Mouse (Mus musculus): ENCODE results near the gene Cacna2d3.

DNA sequence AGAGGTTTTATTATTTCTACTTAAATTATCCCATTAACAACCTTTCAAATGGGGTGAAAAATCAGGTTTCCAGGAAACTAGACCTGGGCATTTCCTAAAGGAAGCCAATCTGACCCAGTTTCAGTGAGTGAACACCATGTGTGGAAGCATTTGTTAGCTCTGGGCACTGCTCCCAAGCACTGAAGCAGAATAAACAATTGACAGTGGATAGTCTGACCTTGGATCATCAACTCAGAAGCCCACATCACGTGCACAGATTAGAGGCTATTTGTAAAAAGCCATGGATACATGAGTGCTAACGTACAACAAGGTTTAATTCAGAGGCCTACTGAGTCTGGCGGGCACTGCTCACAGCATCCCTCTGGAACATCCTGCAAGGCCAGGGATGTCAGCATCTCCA is 82.4 kb downstream of the Cacna2d3 start:
- no peak for TF ChIP-seq POLR2A (IDR thresholded peaks at IDR 0.05; ENCODE audit: insufficient read depth, low read depth, low read length)
- TF ChIP-seq CTCF (IDR thresholded peaks at IDR 0.05; ENCODE audit: insufficient read depth, low read depth, low read length) = no peak

Measured in olfactory bulb, adult 2 months (tissue).